Mouse (Mus musculus): ENCODE measurements around the gene Tsc22d1.

DNA sequence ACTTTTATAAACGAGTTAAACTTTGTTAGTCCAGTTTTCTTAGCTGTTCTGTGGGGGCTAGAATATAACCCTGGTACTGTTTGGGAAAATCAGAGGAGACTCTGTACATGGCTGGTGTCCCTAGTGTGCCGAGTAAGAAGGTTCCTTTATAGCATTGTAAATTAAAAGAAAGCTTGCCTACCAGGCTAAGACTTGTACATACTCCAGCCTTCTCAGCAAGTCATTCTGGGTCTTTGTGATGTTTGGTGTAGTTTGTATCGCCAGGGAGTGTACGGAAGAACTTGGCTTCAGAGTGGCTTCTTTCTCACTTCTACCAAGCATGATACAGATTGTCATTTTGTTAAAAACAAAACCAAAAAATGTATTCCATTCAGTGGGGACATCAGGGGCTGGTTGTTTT, 17.2 kb downstream of the Tsc22d1 start:
- no peak for TF ChIP-seq CTCF (IDR thresholded peaks at IDR 0.05; ENCODE audit: low read depth, low read length)
- TF ChIP-seq POLR2A (IDR thresholded peaks at IDR 0.05; ENCODE audit: extremely low read depth, insufficient read depth, low read length): no peak

All from liver, adult 2 months (tissue).